Mouse (Mus musculus) G1E (cell line): ENCODE results near the gene Cysrt1. TPM values are rescaled to one million over a fixed set of nuclear protein-coding genes. Genes with fewer than 3 reads are reported as not detected.
A peak's percentile ranks its signal among the peaks of the same experiment; 100 is the strongest.

ENCODE experiments used
- ATAC-seq: 2 replicates; pipeline ENCODE4 v1.8.0; 2016; ENCODE audit warnings: mild to moderate bottlenecking; ENCODE audit not compliant: insufficient number of reproducible peaks, poor library complexity, low FRiP score, severe bottlenecking; ENCODE audit errors: extremely low read depth
- DNase-seq: peaks from one replicate; pipeline ENCODE4 v3.0.0; 2012; ENCODE audit warnings: low spot score
- H3K27me3 ChIP-seq: 2 replicates; pipeline ENCODE4 v1.6.1; 2012; ENCODE audit warnings: mild to moderate bottlenecking, low read length, inconsistent platforms; ENCODE audit not compliant: insufficient read depth
- H3K36me3 ChIP-seq: replicated peaks from 2 replicates; pipeline ENCODE3; 2012; ENCODE audit warnings: mild to moderate bottlenecking, inconsistent platforms
- H3K4me1 ChIP-seq: 2 replicates; pipeline ENCODE4 v1.6.1; 2012; ENCODE audit warnings: low read depth, low read length, inconsistent platforms, mixed read lengths; ENCODE audit not compliant: insufficient read depth
- H3K4me3 ChIP-seq: 2 replicates; pipeline ENCODE4 v1.5.1; 2012; ENCODE audit warnings: low read depth, mild to moderate bottlenecking, inconsistent platforms, low read length, moderate library complexity, mixed read lengths
- H3K9me3 ChIP-seq: replicated peaks from 2 replicates; pipeline ENCODE4 v1.6.1; 2012; ENCODE audit warnings: inconsistent platforms
- CTCF ChIP-seq: IDR thresholded peaks from 2 replicates; pipeline ENCODE4 v1.5.1; 2012; ENCODE audit warnings: low read depth, low read length, inconsistent platforms, mixed read lengths
- GATA1 ChIP-seq: IDR thresholded peaks from 2 replicates; pipeline ENCODE4 v1.6.1; 2012; ENCODE audit warnings: borderline replicate concordance, low read length, inconsistent platforms, mixed read lengths
- GATA2 ChIP-seq: IDR thresholded peaks from 2 replicates; pipeline ENCODE4 v1.6.1; 2012; ENCODE audit warnings: low read depth, low read length, inconsistent platforms, borderline replicate concordance
- POLR2AphosphoS5 ChIP-seq: IDR thresholded peaks from 2 replicates; pipeline ENCODE4 v1.6.1; 2012; ENCODE audit warnings: low read depth, low read length, inconsistent platforms; ENCODE audit not compliant: insufficient replicate concordance
- TAL1 ChIP-seq: conservative IDR thresholded peaks from 2 replicates; pipeline ENCODE4 v1.6.1; 2012; ENCODE audit warnings: low read depth, low read length, inconsistent platforms, mixed read lengths
- polyA plus RNA-seq: library from polyadenylated mRNA; stranded (reverse); fragments of >175 nt; gene quantifications from 2 replicates; pipeline ENCODE4 v1.2.3, GENCODE M21; 2012
- total RNA-seq, 2 experiments: library from RNA; stranded (forward) in 1 of 2; stranded (reverse) in 1 of 2; fragments of 200-1000 nt in 1 of 2; fragments of >200 nt in 1 of 2; fragmentation: Nextera tagmentation in 1 of 2; gene quantifications; 2 replicates each; pipeline ENCODE4 v1.2.3; 2014 to 2017

Gene Cysrt1
- total and polyA plus RNA-seq, 3 experiments = not detected

DNA sequence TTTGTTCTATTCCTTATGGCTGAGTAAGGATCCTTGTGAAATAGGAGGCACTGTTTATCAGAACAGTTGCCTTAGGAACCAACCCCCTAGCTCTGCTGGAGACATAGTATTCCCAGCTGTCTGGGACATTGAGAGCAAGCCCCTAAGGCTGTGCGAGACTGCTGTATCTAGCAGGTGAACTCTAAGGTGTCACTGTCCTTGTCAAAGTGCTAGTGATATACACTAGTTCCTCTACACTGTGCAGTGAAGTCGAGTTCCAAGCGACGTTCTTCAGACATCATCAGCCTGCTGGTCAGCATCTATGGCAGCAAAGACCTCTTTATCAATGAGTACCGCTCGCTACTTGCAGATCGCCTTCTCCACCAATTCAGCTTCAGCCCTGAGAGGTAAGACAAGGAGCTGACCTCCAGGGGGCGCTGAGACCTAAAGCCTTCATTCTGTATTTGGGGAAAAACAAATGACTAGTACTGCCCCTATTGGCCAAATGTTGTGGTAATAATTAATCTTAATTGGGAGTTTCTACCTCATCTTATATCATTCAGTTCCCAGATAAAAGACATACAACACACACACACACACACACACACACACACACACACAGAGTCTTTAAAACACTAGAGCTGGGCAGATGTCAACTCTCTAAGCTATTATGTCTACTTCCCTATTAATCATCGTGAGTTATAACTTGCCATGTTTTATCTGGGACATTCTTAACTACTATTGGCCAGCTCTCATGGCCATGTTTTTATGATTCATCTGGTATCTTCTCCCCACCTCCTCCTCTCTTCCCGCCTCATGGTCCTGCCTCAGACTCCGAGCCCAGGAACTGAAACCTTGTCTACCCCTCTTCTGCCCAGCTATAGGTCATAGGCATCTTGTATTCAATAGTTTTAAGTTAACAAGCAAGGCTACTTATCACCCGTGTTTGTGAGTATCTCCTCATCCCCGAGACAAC, 37.0 kb upstream of the Cysrt1 start:
- Histone ChIP-seq H3K4me3 (no peak overlapping the region), H3K27me3 (no peaks in the 10 kb centered on the region), H3K9me3 (no peaks in the 10 kb centered on the region), H3K4me1 (peaks cover 4% of the 10 kb centered on the region; the same call in 1 of the 2 replicates), H3K36me3 (peaks cover 97% of the 10 kb centered on the region)
- TF ChIP-seq GATA1 (no peak), CTCF (peak; percentile 59; the same call in 1 of the 2 replicates), POLR2AphosphoS5 (no peak), TAL1 (no peak), GATA2 (no peak)
- ATAC-seq (no peak), DNase-seq (no peak)

DNA sequence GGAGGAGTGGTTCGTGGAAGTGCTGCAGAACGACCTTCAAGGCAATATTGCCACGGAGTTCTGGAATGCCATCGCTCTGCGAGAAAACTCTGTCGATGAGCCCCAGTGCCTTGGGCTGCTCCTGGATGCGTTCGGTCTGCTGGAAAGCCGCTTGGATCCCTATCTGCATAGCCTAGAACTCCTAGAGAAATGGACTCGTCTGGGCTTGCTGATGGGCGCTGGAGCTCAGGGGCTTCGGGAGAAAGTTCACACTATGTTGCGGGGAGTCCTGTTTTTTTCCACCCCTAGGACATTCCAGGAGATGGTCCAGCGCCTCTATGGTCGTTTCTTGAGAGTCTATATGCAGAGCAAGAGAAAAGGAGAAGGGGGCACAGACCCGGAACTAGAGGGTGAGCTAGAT, 30.8 kb upstream of the Cysrt1 start:
- TF ChIP-seq GATA2 = no peak
- no peak for DNase-seq
- no peaks in the 10 kb centered on the region for H3K27me3 ChIP-seq
- H3K9me3 ChIP-seq = no peaks in the 10 kb centered on the region
- H3K4me3 ChIP-seq = peak overlapping the region; percentile 84
- ATAC-seq = no peak
- H3K4me1 ChIP-seq = peaks cover 53% of the 10 kb centered on the region
- peaks cover 91% of the 10 kb centered on the region for H3K36me3 ChIP-seq

DNA sequence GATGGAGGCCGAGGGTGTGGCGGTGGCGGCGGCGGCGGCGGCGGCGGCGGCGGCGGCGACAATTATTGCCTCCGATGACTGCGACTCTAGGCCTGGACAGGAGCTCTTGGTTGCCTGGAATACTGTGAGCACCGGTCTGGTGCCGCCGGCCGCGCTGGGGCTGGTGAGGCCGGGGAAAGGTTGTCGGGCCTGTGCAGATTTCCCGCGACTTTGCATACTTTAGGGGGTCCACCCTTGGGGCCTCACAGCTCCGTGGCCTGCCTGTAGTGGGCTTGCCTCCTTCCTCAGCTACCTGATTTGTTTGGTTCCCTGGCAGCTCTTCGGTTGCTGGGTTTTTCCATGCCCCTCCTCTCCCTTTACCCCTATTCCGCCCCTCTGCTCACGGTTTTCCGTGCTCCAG, 30.3 kb upstream of the Cysrt1 start:
- Histone ChIP-seq H3K4me3 (peak overlapping the region; percentile 84), H3K4me1 (peaks cover 58% of the 10 kb centered on the region), H3K9me3 (no peaks in the 10 kb centered on the region), H3K36me3 (peaks cover 91% of the 10 kb centered on the region), H3K27me3 (no peaks in the 10 kb centered on the region)
- no peak for TF ChIP-seq TAL1
- no peak for TF ChIP-seq GATA2
- TF ChIP-seq GATA1 = no peak
- no peak for TF ChIP-seq CTCF
- no peak for TF ChIP-seq POLR2AphosphoS5
- DNase-seq (no peak), ATAC-seq (no peak)

DNA sequence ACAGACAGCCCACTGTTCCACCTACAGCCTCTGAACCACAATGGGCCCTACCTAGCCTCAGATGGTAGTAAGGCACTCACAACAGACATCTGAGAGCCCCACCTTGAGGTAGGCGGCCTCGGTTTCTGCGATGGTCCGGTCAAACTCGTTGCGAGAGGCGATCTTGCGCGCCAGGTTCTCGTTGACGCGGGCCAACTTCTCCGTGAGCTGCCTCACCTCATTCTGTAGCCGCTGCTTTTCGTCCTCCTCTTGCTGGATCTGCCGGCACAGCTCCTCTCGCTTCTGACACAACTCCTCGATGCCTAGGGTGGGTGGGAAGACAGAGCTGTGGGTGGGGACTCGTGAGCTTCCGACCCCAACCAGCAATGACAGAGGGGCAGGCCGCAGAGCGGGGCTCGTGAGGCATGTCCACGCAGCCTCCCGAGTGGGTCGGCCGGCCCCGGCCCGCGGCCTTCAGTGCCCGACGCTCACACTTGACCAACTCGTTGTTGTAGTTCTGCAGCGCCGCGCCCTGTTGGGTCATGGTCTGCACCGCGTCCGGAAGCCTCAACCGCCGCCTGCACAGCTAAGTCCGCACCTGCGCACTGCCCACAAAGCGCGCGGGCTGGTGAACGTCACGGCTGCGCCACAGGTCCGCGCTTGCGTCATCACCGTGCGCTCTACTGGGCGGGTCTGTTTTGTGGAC, 29.7 kb upstream of the Cysrt1 start, which contains the start of the genes Ssna1 and Anapc2:
Gene Ssna1 (minus strand): TSS at position 612 of the 685 bp plus-strand sequence.
Gene Anapc2 (plus strand): TSS at position 652 of the 685 bp plus-strand sequence.
- H3K4me3 ChIP-seq = peak within 1 kb of the TSS; percentile 84
- DNase-seq = peak; percentile 87
- H3K9me3 ChIP-seq = no peaks in the 10 kb centered on the region
- no peak for TF ChIP-seq GATA1
- TF ChIP-seq GATA2 = no peak
- no peak for TF ChIP-seq TAL1
- no peak for TF ChIP-seq POLR2AphosphoS5
- no peak for TF ChIP-seq CTCF
- peak; percentile 66 for ATAC-seq
- peaks cover 64% of the 10 kb centered on the region for H3K4me1 ChIP-seq
- peaks cover 91% of the 10 kb centered on the region for H3K36me3 ChIP-seq
- H3K27me3 ChIP-seq = no peaks in the 10 kb centered on the region

DNA sequence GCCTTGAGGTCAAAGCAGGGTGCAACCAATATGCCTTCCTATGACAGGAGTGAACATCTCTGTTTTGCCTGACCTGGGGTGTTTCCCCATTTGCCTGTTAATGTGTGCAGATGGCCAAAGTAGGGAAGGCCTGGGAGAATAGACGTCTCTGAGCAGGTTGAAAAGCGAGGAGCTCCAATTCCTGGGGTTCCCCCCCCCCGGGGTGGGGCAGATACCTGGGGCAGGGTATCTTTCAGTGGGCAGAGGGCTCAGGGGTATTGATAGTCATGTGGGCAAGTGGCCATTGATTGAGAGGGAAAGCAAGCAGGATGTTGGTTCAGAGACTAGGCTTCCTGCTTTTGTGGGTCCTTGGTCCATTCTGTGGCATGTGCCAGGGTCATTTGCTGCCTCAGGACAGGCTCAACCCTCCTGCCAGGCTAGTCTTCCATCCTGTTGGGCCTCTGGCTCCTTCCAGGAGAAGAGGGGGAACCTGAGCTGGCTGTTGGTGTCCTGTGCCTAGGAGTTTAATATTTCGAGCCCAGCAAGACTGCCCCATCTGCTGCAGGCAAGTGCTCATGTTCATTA, 25.6 kb upstream of the Cysrt1 start:
- H3K9me3 ChIP-seq = no peaks in the 10 kb centered on the region
- ATAC-seq = no peak
- peaks cover 91% of the 10 kb centered on the region for H3K4me1 ChIP-seq
- H3K27me3 ChIP-seq = no peaks in the 10 kb centered on the region
- TF ChIP-seq CTCF (no peak), TAL1 (no peak), GATA2 (no peak), GATA1 (no peak), POLR2AphosphoS5 (no peak)
- DNase-seq = no peak
- peaks cover 83% of the 10 kb centered on the region for H3K36me3 ChIP-seq
- H3K4me3 ChIP-seq = no peak overlapping the region

DNA sequence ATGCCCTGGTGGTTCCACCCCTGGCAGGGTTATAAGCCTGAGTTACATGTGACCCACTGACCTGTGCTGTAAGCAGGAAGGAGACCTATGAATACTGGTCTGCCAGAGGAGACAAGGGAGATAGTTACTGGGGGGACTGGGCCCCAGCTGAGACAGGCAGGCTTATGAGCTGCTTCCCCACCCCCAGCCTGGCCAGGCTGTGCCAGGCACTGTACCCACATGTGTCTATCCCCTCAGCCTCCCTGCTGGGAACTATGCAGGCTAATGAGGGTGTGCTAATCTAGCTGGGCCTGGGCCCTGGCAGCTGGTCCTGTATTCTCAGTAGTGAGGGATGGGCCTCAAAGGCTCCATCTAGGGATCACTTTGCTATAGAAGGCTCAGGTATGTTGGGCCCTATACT, 25.0 kb upstream of the Cysrt1 start:
- Histone ChIP-seq H3K36me3 (peaks cover 82% of the 10 kb centered on the region), H3K9me3 (no peaks in the 10 kb centered on the region), H3K27me3 (no peaks in the 10 kb centered on the region), H3K4me3 (peak overlapping the region; percentile 89; the same call in 1 of the 2 replicates), H3K4me1 (peaks cover 91% of the 10 kb centered on the region)
- DNase-seq (no peak), ATAC-seq (no peak)
- TF ChIP-seq TAL1 (no peak), GATA2 (no peak), POLR2AphosphoS5 (no peak), CTCF (no peak), GATA1 (no peak)
